Mouse (Mus musculus) cerebellum, adult 11 months (tissue): ENCODE results near the gene Olfr798.

Experiments
- DNase-seq: peaks from one replicate; pipeline ENCODE4 v3.0.0; 2022

Gene Olfr798

DNA sequence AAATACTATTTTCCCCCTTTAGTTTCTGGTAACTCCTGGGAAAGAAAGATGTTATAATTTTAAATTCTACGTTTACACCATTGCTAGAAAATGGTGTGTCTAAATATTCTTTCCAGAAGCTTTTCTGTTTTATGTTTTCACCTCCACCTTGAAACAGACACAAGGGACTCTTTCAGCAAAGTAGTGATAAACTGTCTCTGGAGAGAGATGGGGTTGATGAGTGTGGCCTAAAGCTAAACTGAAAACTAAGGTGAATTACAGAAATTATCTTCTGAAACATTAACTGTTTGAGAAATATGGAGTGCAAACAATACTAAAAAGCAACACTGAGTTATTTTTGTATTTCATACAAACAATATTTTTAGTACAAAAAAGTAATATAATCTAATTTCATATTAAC is at the start of gene Olfr798:
TSS of gene Olfr798 (minus strand) at position 101 of the 400 bp plus-strand sequence.
- DNase-seq = no peak

- no peak for DNase-seq
These were observed 46.0 kb upstream of the Olfr798 start, which contains the start of gene Olfr801 for GRCm38 (mm10) chr10:129673765-129674164. Gene Olfr801, minus strand, starts transcription at chr10:129673865.

DNA sequence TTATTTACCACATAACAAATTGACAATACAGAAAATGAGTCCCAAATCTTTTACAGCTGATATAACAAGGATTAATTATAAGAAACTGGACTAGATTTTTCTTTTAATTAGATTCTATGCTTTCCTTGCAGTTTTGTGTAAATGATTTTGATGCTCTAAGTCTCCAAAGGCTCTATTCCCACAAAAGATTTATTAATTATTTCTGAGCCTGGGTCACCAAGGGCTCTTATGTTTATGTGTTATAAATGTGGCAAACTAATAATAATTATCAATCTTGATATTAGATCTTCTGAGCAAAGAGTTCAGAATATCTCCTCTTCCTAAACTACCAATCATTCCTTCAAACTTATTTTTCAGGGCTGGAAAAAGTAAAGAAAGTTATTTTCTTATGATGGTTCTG is 29.7 kb upstream of the Olfr798 start, which contains the start of gene Olfr800:
TSS of gene Olfr800 (plus strand) at position 301 of the 400 bp plus-strand sequence.
- no peak for DNase-seq

- DNase-seq = no peak
These were observed 24.0 kb upstream of the Olfr798 start for GRCm38 (mm10) chr10:129651763-129652162.

- DNase-seq = no peak
These were observed 9.4 kb upstream of the Olfr798 start, which contains the start of gene Olfr799 for GRCm38 (mm10) chr10:129637184-129637583. Gene Olfr799, plus strand, starts transcription at chr10:129637484.

DNA sequence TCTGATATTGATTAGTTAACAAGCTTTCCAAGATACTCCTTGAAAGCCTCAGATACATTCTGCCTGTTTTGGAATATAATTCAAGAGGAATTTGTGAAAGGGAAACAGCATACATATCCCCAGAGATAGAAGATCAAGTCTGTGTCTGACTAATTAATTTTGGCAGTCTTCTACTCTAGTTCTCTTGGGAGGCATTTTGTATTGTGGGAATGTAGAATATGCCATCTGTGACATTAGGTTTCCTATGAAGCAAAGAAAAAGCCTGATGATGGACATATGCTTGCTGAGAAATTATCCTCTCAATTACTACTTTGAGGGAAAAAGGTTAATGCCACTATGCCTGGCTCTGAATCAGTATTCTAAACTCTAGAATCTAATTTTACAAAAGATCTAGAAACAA is 4.5 kb downstream of the Olfr798 start:
- no peak for DNase-seq

DNA sequence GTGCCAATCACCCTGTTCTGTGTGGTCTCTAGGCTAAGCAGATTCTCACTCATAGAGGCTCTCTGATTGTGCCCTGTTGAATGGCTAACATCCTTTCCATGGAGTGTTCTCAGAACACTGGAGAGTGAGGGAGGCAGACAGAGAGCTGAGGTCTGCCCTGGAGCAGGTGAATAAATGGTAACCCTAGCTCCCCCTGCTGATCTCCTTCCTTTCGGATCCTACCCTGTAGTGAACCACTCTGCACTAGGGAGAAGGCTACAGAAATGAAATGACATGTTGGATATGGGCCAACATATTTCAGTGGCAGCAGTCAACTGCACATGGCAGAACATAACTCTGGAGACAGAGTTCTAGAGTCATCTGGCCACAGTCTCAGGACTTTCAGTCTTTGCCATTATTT is 6.0 kb downstream of the Olfr798 start:
- DNase-seq = no peak

- no peak for DNase-seq
These were observed 15.3 kb downstream of the Olfr798 start, which contains the start of gene Olfr796 for GRCm38 (mm10) chr10:129612470-129612869. Gene Olfr796, minus strand, starts transcription at chr10:129612570.

- DNase-seq = no peak
These were observed 50.7 kb downstream of the Olfr798 start for GRCm38 (mm10) chr10:129577066-129577465.
